Mouse (Mus musculus): ENCODE data around the gene Robo4. TPM values are rescaled to one million over a fixed set of nuclear protein-coding genes. Genes with fewer than 3 reads are reported as not detected.

Robo4 gene
- total and polyA plus RNA-seq, 3 experiments = not detected

- no peak overlapping the region for H3K9ac ChIP-seq (ENCODE audit: insufficient read depth, low read depth)
- no peak overlapping the region for H3K27ac ChIP-seq (ENCODE audit: insufficient read depth, low read depth)
- H3K79me2 ChIP-seq (replicated peaks; ENCODE audit: control insufficient read depth, extremely low read depth, insufficient read depth, poor library complexity, severe bottlenecking) = no peaks in the 10 kb centered on the region
- DNase-seq (ENCODE audit: extremely low read depth) = no peak
- H3K36me3 ChIP-seq (replicated peaks in 1 of 2; ENCODE audit: control insufficient read depth in 1 of 2, insufficient read depth in 1 of 2, low read length in 1 of 2) = no peaks in the 10 kb centered on the region
- H3K4me2 ChIP-seq (ENCODE audit: insufficient read depth, low read depth, poor library complexity, severe bottlenecking) = no peak overlapping the region
- peaks cover 0 to 8% of the 10 kb centered on the region in 2 experiments; a peak in 1 of 4 replicates for H3K4me1 ChIP-seq (ENCODE audit: control insufficient read depth in 1 of 2, insufficient read depth in 2 of 2)
- TF ChIP-seq RAD21 (IDR thresholded peaks at IDR 0.05; ENCODE audit: low read depth, low read length) (no peak), PAX5 (IDR thresholded peaks at IDR 0.05; ENCODE audit: low read length) (no peak), MXI1 (IDR thresholded peaks at IDR 0.05; ENCODE audit: low read depth, low read length) (no peak), ELF1 (IDR thresholded peaks at IDR 0.05; ENCODE audit: low read depth, low read length) (no peak), EP300 (IDR thresholded peaks at IDR 0.05; ENCODE audit: low read length) (no peak)
- no peaks in the 10 kb centered on the region for H3K27me3 ChIP-seq (replicated peaks)
- no peak overlapping the region for H3K4me3 ChIP-seq (replicated peaks in 1 of 3; ENCODE audit: low read depth in 2 of 3, low read length in 2 of 3, poor library complexity in 1 of 3)
- H3K9me3 ChIP-seq (replicated peaks; ENCODE audit: low read length) = no peaks in the 10 kb centered on the region
- in situ Hi-C loops (cut with MboI; ENCODE audit: low pct_ligation_motif_present, low pct_unique_long_range_greater_than_20kb, low sequenced_read_pairs) (no loop called here), dilution Hi-C loops (cut with MboI; ENCODE audit: extremely low pct_ligation_motif_present, extremely low pct_unique_long_range_greater_than_20kb, low sequenced_read_pairs) (no loop called here)
Observed at GRCm38 (mm10) chr9:37358713-37359330, 42.9 kb upstream of the Robo4 start.

GRCm38 (mm10) chr9:37359331-37360220 lies 42.1 kb upstream of the Robo4 start:
- in situ Hi-C loops (cut with MboI; ENCODE audit: low pct_ligation_motif_present, low pct_unique_long_range_greater_than_20kb, low sequenced_read_pairs) (no loop called here), dilution Hi-C loops (cut with MboI; ENCODE audit: extremely low pct_ligation_motif_present, extremely low pct_unique_long_range_greater_than_20kb, low sequenced_read_pairs) (no loop called here)
- H3K79me2 ChIP-seq (replicated peaks; ENCODE audit: control insufficient read depth, extremely low read depth, insufficient read depth, poor library complexity, severe bottlenecking) = no peaks in the 10 kb centered on the region
- H3K9me3 ChIP-seq (replicated peaks; ENCODE audit: low read length) = no peaks in the 10 kb centered on the region
- H3K27me3 ChIP-seq (replicated peaks) = no peaks in the 10 kb centered on the region
- no peak overlapping the region for H3K4me3 ChIP-seq (replicated peaks in 1 of 3; ENCODE audit: low read depth in 2 of 3, low read length in 2 of 3, poor library complexity in 1 of 3)
- H3K4me1 ChIP-seq (ENCODE audit: control insufficient read depth in 1 of 2, insufficient read depth in 2 of 2) = peaks cover 0 to 8% of the 10 kb centered on the region in 2 experiments; a peak in 1 of 4 replicates
- H3K27ac ChIP-seq (ENCODE audit: insufficient read depth, low read depth) = no peak overlapping the region
- no peaks in the 10 kb centered on the region for H3K36me3 ChIP-seq (replicated peaks in 1 of 2; ENCODE audit: control insufficient read depth in 1 of 2, insufficient read depth in 1 of 2, low read length in 1 of 2)
- no peak for DNase-seq (ENCODE audit: extremely low read depth)
- H3K4me2 ChIP-seq (ENCODE audit: insufficient read depth, low read depth, poor library complexity, severe bottlenecking) = no peak overlapping the region
- no peak overlapping the region for H3K9ac ChIP-seq (ENCODE audit: insufficient read depth, low read depth)
- no peak for TF ChIP-seq BHLHE40 (IDR thresholded peaks at IDR 0.05; ENCODE audit: low read depth, low read length)
- TF ChIP-seq E2F4 (IDR thresholded peaks at IDR 0.05; ENCODE audit: insufficient replicate concordance, low read depth, low read length) = no peak
- no peak for TF ChIP-seq ELF1 (IDR thresholded peaks at IDR 0.05; ENCODE audit: low read depth, low read length)
- TF ChIP-seq SMC3 (IDR thresholded peaks at IDR 0.05; ENCODE audit: low read depth, low read length) = no peak
- no peak for TF ChIP-seq JUN (IDR thresholded peaks at IDR 0.05; ENCODE audit: insufficient read depth, low read depth, low read length)
- TF ChIP-seq TCF12 (IDR thresholded peaks at IDR 0.05; ENCODE audit: low read depth, low read length) = no peak
- TF ChIP-seq ZMIZ1 (IDR thresholded peaks at IDR 0.05; ENCODE audit: low read depth, low read length) = no peak
- TF ChIP-seq USF1 (IDR thresholded peaks at IDR 0.05; ENCODE audit: low read depth, low read length) = no peak
- no peak for TF ChIP-seq MAZ (IDR thresholded peaks at IDR 0.05; ENCODE audit: low read depth, low read length)
- no peak for TF ChIP-seq JUND (conservative IDR thresholded peaks at IDR 0.05; ENCODE audit: low read depth, low read length)
- TF ChIP-seq ZKSCAN1 (IDR thresholded peaks at IDR 0.05; ENCODE audit: borderline replicate concordance, low read depth, low read length) = no peak
- TF ChIP-seq GABPA (IDR thresholded peaks at IDR 0.05; ENCODE audit: insufficient replicate concordance, low read depth, low read length) = no peak

Measured in CH12.LX (cell line).